Mouse (Mus musculus): ENCODE measurements at regions not wholly inside any gene's neighbourhood (a gene's known extent, or its start where the extent isn't known, plus 50 kb on each side); places are given as distances from the start of the nearest gene placed in this dataset.

- Histone ChIP-seq H3K36me3 (ENCODE audit: control insufficient read depth, insufficient read depth, low read length) (no peaks in the 10 kb centered on the region), H3K4me2 (replicated peaks; ENCODE audit: low read depth, low read length) (no peak overlapping the region), H3K27ac (ENCODE audit: low read depth, low read length) (no peak overlapping the region), H3K4me1 (ENCODE audit: control insufficient read depth, insufficient read depth, low read length) (no peaks in the 10 kb centered on the region), H3K9me3 (ENCODE audit: control insufficient read depth, low read length) (no peaks in the 10 kb centered on the region), H3K4me3 (ENCODE audit: low read length) (no peak overlapping the region), H3K27me3 (ENCODE audit: control insufficient read depth, insufficient read depth, low read length) (peaks cover 3% of the 10 kb centered on the region; the same call in 1 of the 2 replicates), H3K9ac (ENCODE audit: low read depth, low read length) (no peak overlapping the region)
- WGBS = 76% methylated on average over 3 of the region's 3 CpGs
- no peak for ATAC-seq (ENCODE audit: low FRiP score, low TSS enrichment)
These were observed 170.0 kb upstream of the Rxfp2 start for GRCm38 (mm10) chr5:149848465-149848864.

- H3K4me3 ChIP-seq (ENCODE audit: low read length) = no peak overlapping the region
- 12% methylated on average over 9 of the region's 9 CpGs for WGBS
- no peaks in the 10 kb centered on the region for H3K9me3 ChIP-seq (ENCODE audit: control insufficient read depth, low read length)
- ATAC-seq (ENCODE audit: low FRiP score, low TSS enrichment) = 0 out of 2 replicates have a peak, but pooled peaks have one; percentile 68
- no peaks in the 10 kb centered on the region for H3K27me3 ChIP-seq (ENCODE audit: control insufficient read depth, insufficient read depth, low read length)
- no peak overlapping the region for H3K9ac ChIP-seq (ENCODE audit: low read depth, low read length)
- H3K36me3 ChIP-seq (ENCODE audit: control insufficient read depth, insufficient read depth, low read length) = no peaks in the 10 kb centered on the region
- no peaks in the 10 kb centered on the region for H3K4me1 ChIP-seq (ENCODE audit: control insufficient read depth, insufficient read depth, low read length)
- no peak overlapping the region for H3K27ac ChIP-seq (ENCODE audit: low read depth, low read length)
- H3K4me2 ChIP-seq (replicated peaks; ENCODE audit: low read depth, low read length) = no peak overlapping the region
These were observed 167.5 kb upstream of the Rxfp2 start for GRCm38 (mm10) chr5:149851011-149851410.

- H3K4me2 ChIP-seq (replicated peaks; ENCODE audit: low read depth, low read length) = 0 out of 2 replicates have a peak overlapping the region, but pooled peaks have one; percentile 6
- no peaks in the 10 kb centered on the region for H3K9me3 ChIP-seq (ENCODE audit: control insufficient read depth, low read length)
- H3K9ac ChIP-seq (ENCODE audit: low read depth, low read length) = no peak overlapping the region
- H3K36me3 ChIP-seq (ENCODE audit: control insufficient read depth, insufficient read depth, low read length) = no peaks in the 10 kb centered on the region
- 47% methylated on average over 16 of the region's 16 CpGs for WGBS
- H3K27ac ChIP-seq (ENCODE audit: low read depth, low read length) = no peak overlapping the region
- no peaks in the 10 kb centered on the region for H3K27me3 ChIP-seq (ENCODE audit: control insufficient read depth, insufficient read depth, low read length)
- H3K4me1 ChIP-seq (ENCODE audit: control insufficient read depth, insufficient read depth, low read length) = no peaks in the 10 kb centered on the region
- 0 out of 2 replicates have a peak, but pooled peaks have one; percentile 43 for ATAC-seq (ENCODE audit: low FRiP score, low TSS enrichment)
- no peak overlapping the region for H3K4me3 ChIP-seq (ENCODE audit: low read length)
These were observed 166.0 kb upstream of the Rxfp2 start for GRCm38 (mm10) chr5:149852516-149852915.

- Histone ChIP-seq H3K4me2 (replicated peaks; ENCODE audit: low read depth, low read length) (no peak overlapping the region), H3K36me3 (ENCODE audit: control insufficient read depth, insufficient read depth, low read length) (no peaks in the 10 kb centered on the region), H3K27me3 (ENCODE audit: control insufficient read depth, insufficient read depth, low read length) (no peaks in the 10 kb centered on the region), H3K9ac (ENCODE audit: low read depth, low read length) (no peak overlapping the region), H3K4me3 (ENCODE audit: low read length) (no peak overlapping the region), H3K9me3 (ENCODE audit: control insufficient read depth, low read length) (no peaks in the 10 kb centered on the region), H3K27ac (ENCODE audit: low read depth, low read length) (no peak overlapping the region), H3K4me1 (ENCODE audit: control insufficient read depth, insufficient read depth, low read length) (no peaks in the 10 kb centered on the region; the same call in 1 of the 2 replicates)
- 94% methylated on average over 1 of the region's 1 CpGs for WGBS
- ATAC-seq (ENCODE audit: low FRiP score, low TSS enrichment) = no peak
These were observed 162.4 kb upstream of the Rxfp2 start for GRCm38 (mm10) chr5:149856101-149856500.

- Histone ChIP-seq H3K27me3 (ENCODE audit: control insufficient read depth, insufficient read depth, low read length) (no peaks in the 10 kb centered on the region), H3K4me3 (ENCODE audit: low read length) (no peak overlapping the region), H3K9ac (ENCODE audit: low read depth, low read length) (no peak overlapping the region), H3K4me1 (ENCODE audit: control insufficient read depth, insufficient read depth, low read length) (no peaks in the 10 kb centered on the region; the same call in 1 of the 2 replicates), H3K36me3 (ENCODE audit: control insufficient read depth, insufficient read depth, low read length) (no peaks in the 10 kb centered on the region), H3K9me3 (ENCODE audit: control insufficient read depth, low read length) (no peaks in the 10 kb centered on the region), H3K4me2 (replicated peaks; ENCODE audit: low read depth, low read length) (no peak overlapping the region), H3K27ac (ENCODE audit: low read depth, low read length) (no peak overlapping the region)
- no peak for ATAC-seq (ENCODE audit: low FRiP score, low TSS enrichment)
- 83% methylated on average over 1 of the region's 1 CpGs for WGBS
These were observed 161.5 kb upstream of the Rxfp2 start for GRCm38 (mm10) chr5:149857019-149857418.

- peak; percentile 89 for ATAC-seq (ENCODE audit: low FRiP score, low TSS enrichment)
- Histone ChIP-seq H3K4me1 (ENCODE audit: control insufficient read depth, insufficient read depth, low read length) (no peaks in the 10 kb centered on the region; the same call in 1 of the 2 replicates), H3K27ac (ENCODE audit: low read depth, low read length) (no peak overlapping the region), H3K36me3 (ENCODE audit: control insufficient read depth, insufficient read depth, low read length) (no peaks in the 10 kb centered on the region), H3K4me3 (ENCODE audit: low read length) (no peak overlapping the region), H3K27me3 (ENCODE audit: control insufficient read depth, insufficient read depth, low read length) (no peaks in the 10 kb centered on the region), H3K9ac (ENCODE audit: low read depth, low read length) (no peak overlapping the region; the same call in 1 of the 2 replicates), H3K9me3 (ENCODE audit: control insufficient read depth, low read length) (no peaks in the 10 kb centered on the region), H3K4me2 (replicated peaks; ENCODE audit: low read depth, low read length) (no peak overlapping the region)
- whole genome bisulfite sequencing = 21% methylated on average over 4 of the region's 4 CpGs
These were observed 156.9 kb upstream of the Rxfp2 start for GRCm38 (mm10) chr5:149861489-149861962.

- Histone ChIP-seq H3K9me3 (ENCODE audit: control insufficient read depth, low read length) (no peaks in the 10 kb centered on the region), H3K27ac (ENCODE audit: low read depth, low read length) (no peak overlapping the region), H3K9ac (ENCODE audit: low read depth, low read length) (no peak overlapping the region), H3K36me3 (ENCODE audit: control insufficient read depth, insufficient read depth, low read length) (no peaks in the 10 kb centered on the region), H3K4me3 (ENCODE audit: low read length) (no peak overlapping the region), H3K4me1 (ENCODE audit: control insufficient read depth, insufficient read depth, low read length) (peaks cover 20% of the 10 kb centered on the region), H3K4me2 (replicated peaks; ENCODE audit: low read depth, low read length) (no peak overlapping the region), H3K27me3 (ENCODE audit: control insufficient read depth, insufficient read depth, low read length) (no peaks in the 10 kb centered on the region)
- peak; percentile 71; the same call in 1 of the 2 replicates for ATAC-seq (ENCODE audit: low FRiP score, low TSS enrichment)
- WGBS = 14% methylated on average over 7 of the region's 7 CpGs
These were observed 150.5 kb upstream of the Rxfp2 start for GRCm38 (mm10) chr5:149867926-149868325.

- Histone ChIP-seq H3K27ac (ENCODE audit: low read depth, low read length) (no peak overlapping the region), H3K9ac (ENCODE audit: low read depth, low read length) (no peak overlapping the region), H3K4me2 (replicated peaks; ENCODE audit: low read depth, low read length) (no peak overlapping the region), H3K9me3 (ENCODE audit: control insufficient read depth, low read length) (no peaks in the 10 kb centered on the region), H3K36me3 (ENCODE audit: control insufficient read depth, insufficient read depth, low read length) (no peaks in the 10 kb centered on the region), H3K4me3 (ENCODE audit: low read length) (no peak overlapping the region), H3K4me1 (ENCODE audit: control insufficient read depth, insufficient read depth, low read length) (peaks cover 20% of the 10 kb centered on the region), H3K27me3 (ENCODE audit: control insufficient read depth, insufficient read depth, low read length) (no peaks in the 10 kb centered on the region)
- 43% methylated on average over 5 of the region's 5 CpGs for WGBS
- no peak for ATAC-seq (ENCODE audit: low FRiP score, low TSS enrichment)
These were observed 149.0 kb upstream of the Rxfp2 start for GRCm38 (mm10) chr5:149869441-149869840.

- no peak overlapping the region for H3K4me3 ChIP-seq (ENCODE audit: low read length)
- H3K27ac ChIP-seq (ENCODE audit: low read depth, low read length) = no peak overlapping the region
- no peak overlapping the region for H3K9ac ChIP-seq (ENCODE audit: low read depth, low read length)
- H3K4me2 ChIP-seq (replicated peaks; ENCODE audit: low read depth, low read length) = no peak overlapping the region
- no peaks in the 10 kb centered on the region for H3K36me3 ChIP-seq (ENCODE audit: control insufficient read depth, insufficient read depth, low read length)
- H3K27me3 ChIP-seq (ENCODE audit: control insufficient read depth, insufficient read depth, low read length) = no peaks in the 10 kb centered on the region
- WGBS = 34% methylated on average over 2 of the region's 2 CpGs
- no peak for ATAC-seq (ENCODE audit: low FRiP score, low TSS enrichment)
- peaks cover 20% of the 10 kb centered on the region for H3K4me1 ChIP-seq (ENCODE audit: control insufficient read depth, insufficient read depth, low read length)
- no peaks in the 10 kb centered on the region for H3K9me3 ChIP-seq (ENCODE audit: control insufficient read depth, low read length)
These were observed 147.9 kb upstream of the Rxfp2 start for GRCm38 (mm10) chr5:149870596-149870995.

Data from kidney, embryonic 14.5 days (tissue).